Mouse (Mus musculus) stomach, embryonic 15.5 days (tissue): Measurements from ENCODE around the gene Ppdpf. TPM values are rescaled to one million over a fixed set of nuclear protein-coding genes. Genes with fewer than 3 reads are reported as not detected.

Experiments
- ATAC-seq: fragments of 200-750 bp; cut with Nextera tagmentation; 2 replicates; pipeline ENCODE4 v1.8.0; 2017; ENCODE audit warnings: low read depth, moderate number of reproducible peaks, moderate TSS enrichment; ENCODE audit not compliant: insufficient read depth, low FRiP score
- H3K27ac ChIP-seq: fragments of 300-500 bp; sonication (generic); 2 replicates; pipeline ENCODE4 v1.5.1; 2015; ENCODE audit warnings: mild to moderate bottlenecking, inconsistent platforms
- H3K27me3 ChIP-seq: fragments of 300-500 bp; sonication (generic); replicated peaks from 2 replicates; pipeline ENCODE4 v1.6.1; 2015; ENCODE audit warnings: inconsistent platforms
- H3K36me3 ChIP-seq: fragments of 300-500 bp; sonication (generic); 2 replicates; pipeline ENCODE4 v1.6.1; 2015; ENCODE audit warnings: inconsistent platforms
- H3K4me1 ChIP-seq: fragments of 300-500 bp; sonication (generic); 2 replicates; pipeline ENCODE4 v1.6.1; 2015; ENCODE audit warnings: inconsistent platforms
- H3K4me2 ChIP-seq: fragments of 300-500 bp; sonication (generic); 2 replicates; pipeline ENCODE4 v1.6.1; 2015; ENCODE audit warnings: mild to moderate bottlenecking, inconsistent platforms
- H3K4me3 ChIP-seq: fragments of 300-500 bp; sonication (generic); replicated peaks from 2 replicates; pipeline ENCODE4 v1.5.1; 2015; ENCODE audit warnings: inconsistent platforms
- H3K9ac ChIP-seq: fragments of 300-500 bp; sonication (generic); 2 replicates; pipeline ENCODE4 v1.6.1; 2015; ENCODE audit warnings: inconsistent platforms
- H3K9me3 ChIP-seq: fragments of 300-500 bp; sonication (generic); 2 replicates; pipeline ENCODE4 v1.6.1; 2016; ENCODE audit warnings: inconsistent platforms
- WGBS: fragments of 180-500 bp; shearing (Covaris S2); methylation state at CpG from one replicate; pipeline ENCODE4 v1.1.7; 2015; 5-methylcytosine and 5-hydroxymethylcytosine counted together
- polyA plus RNA-seq: library from polyadenylated mRNA; unstranded; fragments of >200 nt; fragmentation: Nextera tagmentation; extraction: Ambion mirVana; gene quantifications from 2 replicates; pipeline ENCODE4 v1.2.1, GENCODE M21; 2015

Ppdpf gene
- polyA plus RNA-seq, 1 experiment from 2014 or later = 249 TPM

DNA sequence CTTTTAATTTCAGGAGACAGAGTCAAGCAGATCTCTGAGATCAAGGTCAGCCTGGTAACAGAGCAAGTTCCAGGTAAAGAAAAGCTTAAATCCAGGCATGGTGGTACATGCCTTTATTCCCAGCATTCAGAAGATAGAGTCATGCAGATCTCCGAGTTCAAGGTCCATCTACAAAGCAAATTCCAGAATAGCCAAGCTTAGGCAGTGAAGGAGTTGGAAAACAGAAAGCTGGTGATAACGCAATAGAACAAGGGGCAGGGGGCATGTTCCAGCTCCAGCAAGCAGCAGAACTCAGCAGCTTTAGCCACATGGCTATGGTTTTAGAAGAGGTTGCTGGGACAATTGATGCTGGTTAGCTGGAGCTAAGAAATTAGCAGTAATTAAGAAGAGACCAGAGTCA lies 37.9 kb downstream of the Ppdpf start:
- peaks cover 6% of the 10 kb centered on the region for H3K4me1 ChIP-seq
- H3K36me3 ChIP-seq = no peaks in the 10 kb centered on the region
- H3K4me3 ChIP-seq = no peak overlapping the region
- 81% methylated on average over 2 of the region's 2 CpGs for WGBS
- no peaks in the 10 kb centered on the region for H3K9me3 ChIP-seq
- ATAC-seq = no peak
- no peak overlapping the region for H3K9ac ChIP-seq
- no peaks in the 10 kb centered on the region for H3K27me3 ChIP-seq
- no peak overlapping the region for H3K27ac ChIP-seq
- no peak overlapping the region for H3K4me2 ChIP-seq

DNA sequence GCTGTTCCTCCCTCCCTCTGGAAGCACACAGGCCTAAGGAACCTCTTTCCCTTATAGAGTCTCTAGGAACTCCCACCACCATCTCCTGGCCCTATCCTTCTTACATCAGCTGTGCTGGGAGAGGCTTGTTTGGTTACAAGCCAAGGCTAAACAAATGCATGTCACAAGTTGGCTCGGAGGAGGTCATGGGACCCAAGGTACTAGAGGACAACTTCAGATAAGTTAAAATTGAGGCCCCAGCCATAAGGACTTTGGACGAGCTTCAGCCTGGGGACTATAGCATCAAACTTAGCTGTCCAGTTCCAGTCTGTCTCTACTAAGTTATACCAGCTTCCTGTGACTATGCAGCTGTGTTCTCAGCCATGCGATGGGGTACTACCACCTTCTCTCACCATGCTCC lies 40.1 kb downstream of the Ppdpf start:
- H3K9ac ChIP-seq = no peak overlapping the region
- H3K27ac ChIP-seq = no peak overlapping the region
- H3K9me3 ChIP-seq = no peaks in the 10 kb centered on the region
- no peaks in the 10 kb centered on the region for H3K27me3 ChIP-seq
- H3K36me3 ChIP-seq = no peaks in the 10 kb centered on the region
- no peak overlapping the region for H3K4me2 ChIP-seq
- no peak for ATAC-seq
- no peaks in the 10 kb centered on the region for H3K4me1 ChIP-seq
- WGBS = 77% methylated on average over 3 of the region's 3 CpGs
- H3K4me3 ChIP-seq = no peak overlapping the region

DNA sequence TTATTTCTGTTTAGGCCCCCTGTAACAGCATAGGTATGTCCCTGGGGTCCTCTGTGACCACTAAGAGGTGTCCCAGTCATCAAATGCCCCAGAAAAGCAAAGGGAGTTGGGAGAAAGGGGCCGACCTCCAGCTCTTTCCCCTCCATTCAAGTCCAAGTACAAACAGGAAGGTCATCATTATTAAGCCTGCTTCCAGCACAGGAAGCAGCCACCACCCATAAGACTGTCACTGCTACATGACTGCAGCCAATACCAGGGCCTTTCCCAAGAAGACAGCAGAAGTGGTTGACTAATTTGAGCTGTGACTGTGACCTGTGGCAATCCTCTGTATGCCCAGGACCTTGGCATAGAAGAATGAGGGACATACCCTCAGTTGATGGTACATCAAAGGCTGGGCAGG lies 41.3 kb downstream of the Ppdpf start:
- ATAC-seq = no peak
- Histone ChIP-seq H3K4me1 (no peaks in the 10 kb centered on the region), H3K27me3 (no peaks in the 10 kb centered on the region), H3K27ac (no peak overlapping the region), H3K9me3 (no peaks in the 10 kb centered on the region), H3K4me3 (no peak overlapping the region), H3K9ac (no peak overlapping the region), H3K4me2 (no peak overlapping the region), H3K36me3 (no peaks in the 10 kb centered on the region)
- 76% methylated on average over 1 of the region's 1 CpGs for WGBS

DNA sequence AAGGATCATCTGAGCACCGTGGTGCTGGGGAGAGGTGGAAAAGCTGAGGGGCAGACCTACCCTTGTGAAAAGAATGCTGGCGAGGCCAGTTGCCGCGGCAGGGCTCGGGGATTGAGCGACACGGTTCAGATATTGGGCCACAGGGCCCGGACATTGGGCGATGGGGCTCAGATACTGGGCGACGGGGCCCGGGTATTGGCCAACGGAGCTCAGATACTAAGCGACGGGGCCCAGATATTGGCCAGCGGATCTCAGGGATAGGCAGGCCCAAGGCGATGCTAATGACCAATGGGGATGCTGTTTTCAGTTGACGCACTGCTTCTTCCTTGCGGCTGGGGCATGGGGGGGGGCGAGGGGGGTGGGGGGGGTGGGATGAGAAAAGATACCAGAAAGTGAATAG lies 44.1 kb downstream of the Ppdpf start:
- no peaks in the 10 kb centered on the region for H3K4me1 ChIP-seq
- no peak overlapping the region for H3K4me2 ChIP-seq
- no peak overlapping the region for H3K27ac ChIP-seq
- H3K9me3 ChIP-seq = no peaks in the 10 kb centered on the region
- H3K27me3 ChIP-seq = no peaks in the 10 kb centered on the region
- no peak for ATAC-seq
- WGBS = 75% methylated on average over 20 of the region's 20 CpGs
- no peak overlapping the region for H3K4me3 ChIP-seq
- H3K9ac ChIP-seq = no peak overlapping the region
- H3K36me3 ChIP-seq = no peaks in the 10 kb centered on the region

DNA sequence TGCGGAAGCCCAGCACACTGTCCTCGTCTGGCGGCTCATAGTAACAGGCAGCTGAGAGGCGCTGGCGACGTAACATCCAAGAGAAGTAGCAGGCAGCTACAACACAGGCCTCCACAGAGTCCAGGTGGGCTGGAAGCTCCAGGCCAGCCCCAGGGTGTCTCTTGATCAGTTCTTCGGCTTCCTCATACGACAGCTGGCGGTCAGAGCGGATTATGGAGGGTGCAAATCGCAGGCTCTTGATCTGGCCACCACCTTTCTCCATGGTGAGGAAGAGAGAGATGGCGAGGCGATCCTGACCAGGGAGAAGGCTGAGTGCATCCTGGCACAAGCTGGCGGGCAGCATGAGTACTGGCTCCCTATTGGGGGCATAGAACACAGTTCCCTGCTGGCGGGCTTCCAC lies 46.4 kb downstream of the Ppdpf start:
- 90% methylated on average over 15 of the region's 15 CpGs for WGBS

DNA sequence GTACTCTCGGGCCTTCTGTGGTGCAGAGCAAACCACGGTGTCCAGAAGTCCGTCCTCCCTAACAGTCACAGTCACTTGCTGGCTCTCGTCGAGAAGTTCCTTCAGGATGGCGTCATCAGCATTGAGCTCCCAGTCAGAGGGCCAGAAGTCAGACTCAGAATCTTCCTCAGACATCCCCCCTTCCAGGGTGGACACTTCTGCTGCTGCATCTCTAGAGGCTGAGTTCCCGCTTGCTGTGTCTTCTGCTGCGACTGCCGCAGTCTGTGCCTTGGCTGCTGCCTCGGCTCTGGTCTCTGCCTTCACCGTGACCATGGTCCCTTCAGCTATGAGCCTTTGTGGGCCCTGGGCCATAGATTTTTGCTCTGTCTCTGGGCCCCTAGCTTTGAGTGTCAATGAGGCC lies 47.6 kb downstream of the Ppdpf start:
- H3K4me3 ChIP-seq = no peak overlapping the region
- no peaks in the 10 kb centered on the region for H3K4me1 ChIP-seq
- H3K36me3 ChIP-seq = no peaks in the 10 kb centered on the region
- H3K27ac ChIP-seq = no peak overlapping the region
- no peaks in the 10 kb centered on the region for H3K9me3 ChIP-seq
- no peak overlapping the region for H3K9ac ChIP-seq
- 93% methylated on average over 11 of the region's 11 CpGs for WGBS
- no peak overlapping the region for H3K4me2 ChIP-seq
- no peak for ATAC-seq
- H3K27me3 ChIP-seq = no peaks in the 10 kb centered on the region

More for the DNA sequence above, 46.4 kb downstream of the Ppdpf start:
- no peaks in the 10 kb centered on the region for H3K4me1 ChIP-seq
- H3K9ac ChIP-seq = no peak overlapping the region
- no peak overlapping the region for H3K27ac ChIP-seq
- no peak for ATAC-seq
- no peak overlapping the region for H3K4me3 ChIP-seq
- H3K36me3 ChIP-seq = no peaks in the 10 kb centered on the region
- H3K27me3 ChIP-seq = no peaks in the 10 kb centered on the region
- no peak overlapping the region for H3K4me2 ChIP-seq
- no peaks in the 10 kb centered on the region for H3K9me3 ChIP-seq

DNA sequence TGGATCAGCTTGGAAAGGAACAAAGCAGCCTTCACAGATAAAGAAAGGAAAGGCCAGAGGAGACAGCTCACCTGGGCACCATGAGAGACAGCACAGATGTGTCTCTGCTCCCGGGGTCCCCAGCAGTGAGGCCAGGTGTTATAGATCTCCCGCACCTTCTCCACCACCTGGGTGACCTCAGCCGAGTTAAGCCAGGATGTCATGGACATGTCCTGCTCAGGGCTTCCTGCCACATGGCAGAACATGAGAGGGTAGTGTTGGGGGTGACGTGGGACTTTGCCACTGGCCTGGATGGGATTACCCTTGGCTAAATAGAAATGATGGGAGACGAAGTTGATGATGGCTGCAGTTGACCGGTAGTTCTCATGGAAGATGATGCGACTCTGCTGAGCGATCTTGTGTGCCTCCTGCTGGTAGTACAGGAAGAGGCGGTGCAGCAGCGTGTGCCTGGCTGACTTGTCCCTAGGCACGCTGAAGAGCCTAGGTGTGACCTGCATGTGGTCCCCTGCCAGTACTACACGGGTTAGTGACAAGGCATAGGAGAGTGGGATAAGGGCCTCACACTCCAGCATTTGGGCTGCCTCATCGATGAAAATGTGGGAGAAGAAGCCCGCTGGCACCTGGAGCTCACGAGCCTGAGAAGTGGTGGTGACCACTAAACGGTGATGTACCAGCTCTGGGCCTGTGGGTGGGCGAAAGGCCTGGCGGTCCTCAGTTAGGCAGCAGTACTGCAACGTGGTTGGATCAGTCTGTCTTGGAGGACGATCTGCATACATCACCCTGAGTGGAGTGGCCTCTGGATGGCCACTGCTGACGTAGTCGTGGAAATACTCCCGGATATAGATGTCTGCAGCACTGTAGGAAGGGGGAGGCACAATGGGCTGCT lies 48.9 kb downstream of the Ppdpf start:
- Histone ChIP-seq H3K4me3 (no peak overlapping the region), H3K9me3 (no peaks in the 10 kb centered on the region), H3K27me3 (no peaks in the 10 kb centered on the region), H3K27ac (no peak overlapping the region), H3K36me3 (no peaks in the 10 kb centered on the region), H3K4me1 (0 out of 2 replicates have a peak, but pooled peaks cover under 1% of the 10 kb centered on the region), H3K9ac (no peak overlapping the region), H3K4me2 (no peak overlapping the region)
- WGBS = 81% methylated on average over 23 of the region's 23 CpGs
- no peak for ATAC-seq

DNA sequence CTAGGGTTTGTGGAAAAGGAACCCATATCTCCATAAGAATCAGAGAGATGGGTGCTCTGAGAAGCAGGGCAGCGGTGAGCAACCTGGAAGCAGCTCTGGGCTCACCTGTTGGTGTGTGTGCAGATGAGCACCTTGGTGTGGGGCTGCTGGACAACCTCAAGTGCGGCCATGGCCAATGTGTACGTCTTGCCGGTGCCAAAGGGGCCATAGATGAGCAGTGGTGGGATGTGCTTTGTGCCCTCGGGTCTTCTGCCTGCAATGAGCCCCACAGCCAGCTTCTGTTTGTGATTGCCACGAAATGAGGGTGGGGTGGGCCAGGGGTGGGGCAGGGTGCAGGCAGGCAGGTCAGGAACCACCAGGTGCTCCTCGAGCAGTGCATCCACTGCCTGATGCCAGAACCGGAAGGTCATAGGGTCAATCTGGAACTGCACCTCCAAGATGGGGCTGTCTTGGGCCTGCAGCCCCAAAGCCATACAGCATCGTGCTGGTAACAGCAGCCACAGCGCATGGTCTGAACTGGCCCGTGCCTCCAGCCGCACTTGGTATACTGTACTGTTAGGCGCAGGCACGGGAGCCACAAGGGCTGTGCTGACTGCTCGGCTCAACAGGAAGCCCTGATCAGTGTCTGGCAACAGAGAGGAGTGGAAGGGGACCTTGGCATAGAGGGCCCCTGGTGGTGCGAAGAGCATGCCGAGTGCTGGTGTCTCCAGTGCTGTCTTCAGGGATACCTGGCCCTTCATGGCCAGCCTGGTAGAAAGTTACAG lies 50.4 kb downstream of the Ppdpf start:
- H3K27ac ChIP-seq = no peak overlapping the region
- no peak overlapping the region for H3K9ac ChIP-seq
- H3K9me3 ChIP-seq = no peaks in the 10 kb centered on the region
- H3K36me3 ChIP-seq = no peaks in the 10 kb centered on the region
- no peak for ATAC-seq
- H3K4me1 ChIP-seq = peaks cover 6% of the 10 kb centered on the region; the same call in 1 of the 2 replicates
- H3K27me3 ChIP-seq = no peaks in the 10 kb centered on the region
- H3K4me3 ChIP-seq = no peak overlapping the region
- no peak overlapping the region for H3K4me2 ChIP-seq
- 87% methylated on average over 17 of the region's 17 CpGs for WGBS

DNA sequence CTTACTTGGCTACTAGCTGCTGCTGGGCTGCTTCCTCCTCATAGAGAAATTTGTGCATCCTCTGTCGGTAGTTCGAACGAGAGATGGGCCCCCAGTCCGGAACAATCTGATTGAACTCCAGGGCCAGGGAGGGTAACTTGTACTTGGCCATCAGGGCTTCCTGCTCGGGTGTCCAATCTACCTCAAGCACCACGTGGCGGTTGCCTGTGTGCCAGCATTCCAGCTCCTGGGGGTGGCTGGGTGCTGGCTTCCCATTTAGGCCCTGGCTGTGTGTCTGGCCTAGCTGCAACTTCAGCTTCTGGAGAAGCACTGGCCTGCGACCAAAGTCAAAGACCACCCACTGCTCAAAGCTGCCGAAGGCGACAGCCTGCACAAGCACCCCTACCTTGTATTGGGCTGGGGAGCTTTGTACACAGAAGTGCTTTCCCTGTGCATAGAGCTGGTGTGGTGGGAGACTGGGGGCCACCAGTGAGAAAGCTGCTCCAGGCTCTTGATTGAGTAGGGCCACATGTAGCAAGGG lies 51.1 kb downstream of the Ppdpf start:
- no peaks in the 10 kb centered on the region for H3K9me3 ChIP-seq
- H3K9ac ChIP-seq = no peak overlapping the region
- no peak overlapping the region for H3K4me3 ChIP-seq
- no peak overlapping the region for H3K27ac ChIP-seq
- no peaks in the 10 kb centered on the region for H3K27me3 ChIP-seq
- WGBS = 82% methylated on average over 10 of the region's 10 CpGs
- peaks cover 7% of the 10 kb centered on the region; the same call in 1 of the 2 replicates for H3K4me1 ChIP-seq
- ATAC-seq = no peak
- no peak overlapping the region for H3K4me2 ChIP-seq
- no peaks in the 10 kb centered on the region for H3K36me3 ChIP-seq

Other genes with a start within 250 kb of the Ppdpf start
- 50.8 and 52.4 TPM in 2 replicates for gene Nkain4, start 232.5 kb upstream of the Ppdpf start, polyA plus RNA-seq
- gene Arfgap1, start 220.0 kb upstream of the Ppdpf start, polyA plus RNA-seq = 92.7 and 103 TPM in 2 replicates
- 0.71 and 1.1 TPM in 2 replicates for gene Col20a1, start 200.7 kb upstream of the Ppdpf start, polyA plus RNA-seq
- gene Chrna4, start 143.7 kb upstream of the Ppdpf start, polyA plus RNA-seq = 2.2 and 3.0 TPM in 2 replicates
- gene Kcnq2, start 51.9 kb upstream of the Ppdpf start, polyA plus RNA-seq = 1.5 TPM in 2 replicates
- gene Eef1a2, start 30.2 kb upstream of the Ppdpf start, polyA plus RNA-seq = 0.18 and 0.36 TPM in 2 replicates
- gene Ptk6, start 15.5 kb downstream of the Ppdpf start, polyA plus RNA-seq = 0.12 TPM in 1 of 2 replicates, not detected in the other
- 0.06 and 0.18 TPM in 2 replicates for gene Srms, start 25.9 kb downstream of the Ppdpf start, polyA plus RNA-seq
- gene Fndc11, start 32.8 kb downstream of the Ppdpf start, polyA plus RNA-seq = 0.09 and 0.26 TPM in 2 replicates
- 2.1 and 2.3 TPM in 2 replicates for gene Helz2, start 54.8 kb downstream of the Ppdpf start, polyA plus RNA-seq
- 12.2 and 13.2 TPM in 2 replicates for gene Gmeb2, start 100.8 kb downstream of the Ppdpf start, polyA plus RNA-seq
- 37.6 and 39.0 TPM in 2 replicates for gene Stmn3, start 127.3 kb downstream of the Ppdpf start, polyA plus RNA-seq
- gene Rtel1, start 132.5 kb downstream of the Ppdpf start, polyA plus RNA-seq = 35.4 and 39.2 TPM in 2 replicates
- gene Zgpat, start 177.7 kb downstream of the Ppdpf start, polyA plus RNA-seq = 36.2 and 38.5 TPM in 2 replicates
- 58.6 and 62.4 TPM in 2 replicates for gene Arfrp1, start 178.2 kb downstream of the Ppdpf start, polyA plus RNA-seq
- gene Lime1, start 192.8 kb downstream of the Ppdpf start, polyA plus RNA-seq = 18.2 and 20.2 TPM in 2 replicates